Mouse (Mus musculus) cerebellum, postnatal 25 days (tissue): Measurements from ENCODE around the gene Dync1i1.
A peak's percentile ranks its signal among the peaks of the same experiment; 100 is the strongest.
"Not testable (repeated sequence)": the region's sequence is repeated elsewhere in the genome, so short reads cannot be mapped to it uniquely, and the experiment has no call there.

Experiments
- DNase-seq, 2 experiments: peaks; one replicate each; pipeline ENCODE4 v3.0.0; 2021; ENCODE audit warnings: mixed read lengths in 2 of 2

Gene Dync1i1

GRCm38 (mm10) chr6:5725611-5726236, at the start of gene Dync1i1:
Gene Dync1i1, plus strand, starts transcription at chr6:5725639.
- DNase-seq = peak; percentile 86 to 89

DNA sequence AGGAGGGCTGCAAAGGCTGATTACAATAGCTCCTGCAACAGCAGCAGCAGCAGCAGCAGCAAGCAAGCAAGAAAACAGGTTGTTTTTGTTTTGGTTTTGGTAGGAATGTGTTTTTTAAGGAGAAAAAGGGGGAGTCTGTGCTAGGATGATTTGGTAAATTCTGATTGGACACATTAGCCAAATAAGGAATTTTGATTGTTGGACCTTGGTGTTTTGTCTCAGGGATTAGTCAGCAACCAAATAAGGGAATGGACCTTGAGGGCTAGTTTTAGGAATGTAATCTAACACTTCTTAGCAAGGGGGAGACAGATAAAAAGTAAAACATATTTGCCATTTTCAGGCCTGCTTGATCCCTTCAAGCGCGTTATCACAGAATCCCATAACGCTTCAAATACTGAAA, 45.7 kb upstream of the Dync1i1 start:
- DNase-seq = no peak

DNA sequence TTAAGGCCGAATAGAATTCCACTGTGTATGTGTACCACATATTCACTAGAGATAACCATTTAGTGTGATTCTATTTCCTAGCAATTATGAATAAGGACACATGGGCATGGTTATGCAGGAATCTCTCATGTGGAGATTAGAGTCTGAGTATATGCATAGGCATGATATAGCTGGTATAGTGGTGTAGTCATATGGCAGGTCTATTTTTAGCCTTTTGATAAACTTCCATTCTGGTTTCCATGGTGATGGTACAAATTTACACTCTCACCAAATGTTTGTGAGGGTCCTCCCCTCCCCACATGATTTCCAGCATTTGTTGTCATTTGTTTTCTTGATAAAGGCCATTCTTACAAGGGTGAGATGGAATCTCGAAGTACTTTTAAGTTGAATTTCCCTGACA, 23.6 kb upstream of the Dync1i1 start:
- DNase-seq = no peak

DNA sequence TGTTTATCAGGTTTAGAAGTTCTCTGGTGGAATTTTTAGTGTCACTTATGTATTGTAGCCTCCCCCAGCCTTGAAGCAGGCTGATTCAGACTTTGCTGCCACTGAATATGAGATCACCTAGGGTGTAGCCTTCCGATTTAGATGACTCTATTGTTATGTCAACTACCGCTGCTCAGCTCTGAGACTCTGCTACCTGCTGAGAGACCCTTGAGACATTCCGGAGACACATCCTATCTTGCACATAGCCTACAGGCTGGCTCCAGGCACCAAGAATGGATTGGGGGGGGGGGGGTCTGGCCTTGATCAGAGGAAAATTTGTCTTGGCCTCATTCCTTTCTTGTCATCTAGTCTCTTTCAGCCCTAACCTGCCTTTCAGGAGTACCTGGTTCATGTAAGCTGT, 17.5 kb upstream of the Dync1i1 start:
- not testable (repeated sequence) for DNase-seq

DNA sequence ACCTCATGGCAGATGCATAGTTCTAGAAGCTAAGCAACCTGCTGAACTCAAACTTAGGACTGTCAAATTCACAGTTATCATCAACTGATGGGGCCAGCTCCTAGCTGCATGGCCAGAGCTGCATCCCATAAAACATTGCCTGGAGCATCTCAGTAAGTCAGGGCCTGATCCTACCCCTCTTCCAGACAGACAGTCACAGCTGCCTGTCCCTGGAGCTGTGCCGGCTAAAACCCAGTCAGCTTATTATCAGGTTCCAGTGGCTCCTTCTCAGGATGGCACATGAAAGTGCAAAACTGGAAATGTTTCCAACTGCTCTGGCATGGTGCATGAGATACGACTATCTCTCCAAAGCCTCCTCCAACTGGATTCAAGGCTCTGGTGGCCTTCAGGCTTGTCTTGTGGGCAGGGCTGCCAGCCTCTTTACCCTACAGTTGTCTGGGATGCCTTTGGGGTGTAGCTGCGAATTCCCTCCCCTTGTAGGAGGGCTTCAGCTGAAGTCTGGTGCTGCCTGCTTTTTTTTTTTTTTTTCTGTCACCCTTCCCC, 15.3 kb upstream of the Dync1i1 start:
- no peak for DNase-seq

- no peak for DNase-seq
Measured at GRCm38 (mm10) chr6:5712620-5713019, 12.8 kb upstream of the Dync1i1 start.

DNA sequence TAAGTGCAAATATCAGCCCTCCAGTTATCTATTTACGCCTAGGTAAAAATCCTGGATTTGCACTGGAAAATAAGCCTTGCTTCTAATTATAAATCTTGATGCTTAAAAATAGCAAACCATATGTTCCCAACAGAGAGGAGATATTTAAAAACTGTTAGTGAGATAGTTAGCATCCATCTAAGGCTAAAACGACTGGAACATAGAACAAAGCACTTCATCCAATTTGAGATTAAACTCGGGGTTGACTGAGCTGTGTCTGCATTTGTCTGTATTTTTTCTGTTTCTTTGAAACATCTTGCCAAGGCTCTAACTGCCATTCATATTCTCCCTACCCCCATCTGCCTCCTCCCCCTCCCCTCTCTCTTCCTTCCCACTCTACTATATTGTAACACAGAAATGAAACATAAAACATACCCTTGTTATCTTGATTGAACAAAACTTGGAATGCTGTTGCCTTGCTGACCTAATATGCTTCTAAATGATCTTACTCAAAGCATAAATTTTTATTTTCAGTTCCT, 10.3 kb upstream of the Dync1i1 start:
- no peak for DNase-seq

DNA sequence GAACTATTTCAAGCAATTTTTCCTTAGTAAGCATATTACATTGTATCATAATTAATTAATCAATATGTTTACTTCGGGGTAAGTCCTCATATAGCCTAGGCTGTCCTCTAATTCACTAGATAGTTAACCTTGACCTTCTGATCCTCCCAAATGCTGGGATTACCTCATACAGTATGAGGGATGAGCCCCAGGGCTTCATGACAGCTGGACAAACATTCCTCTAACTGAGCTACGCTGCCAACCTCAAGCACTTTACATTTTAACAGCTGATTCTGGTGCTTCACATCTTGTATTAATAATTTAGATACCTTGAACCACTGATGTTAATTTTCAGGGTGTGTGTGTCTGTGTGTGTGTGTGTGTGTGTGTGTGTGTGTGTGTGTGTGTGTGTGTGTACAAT, 6.5 kb upstream of the Dync1i1 start:
- DNase-seq = no peak

DNA sequence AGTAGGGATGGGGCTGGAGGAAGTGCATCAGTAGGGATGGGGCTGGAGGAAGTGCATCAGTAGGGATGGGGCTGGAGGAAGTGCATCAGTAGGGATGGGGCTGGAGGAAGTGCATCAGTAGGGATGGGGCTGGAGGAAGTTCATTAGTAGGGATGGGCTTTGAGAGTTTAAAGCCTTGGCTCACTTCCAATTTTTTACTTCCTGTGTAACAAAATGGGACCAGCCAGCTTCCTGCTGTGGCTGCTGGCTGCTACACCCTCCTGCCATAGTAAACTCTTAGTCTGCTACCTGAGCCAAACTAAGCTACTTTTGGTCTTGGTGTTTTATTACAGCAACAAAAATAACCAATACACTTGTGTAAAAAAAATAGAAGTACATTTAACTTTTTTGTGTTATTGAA, 4.7 kb upstream of the Dync1i1 start:
- not testable (repeated sequence) for DNase-seq

- no peak for DNase-seq
Measured at GRCm38 (mm10) chr6:5723986-5724385, 1.5 kb upstream of the Dync1i1 start.

DNA sequence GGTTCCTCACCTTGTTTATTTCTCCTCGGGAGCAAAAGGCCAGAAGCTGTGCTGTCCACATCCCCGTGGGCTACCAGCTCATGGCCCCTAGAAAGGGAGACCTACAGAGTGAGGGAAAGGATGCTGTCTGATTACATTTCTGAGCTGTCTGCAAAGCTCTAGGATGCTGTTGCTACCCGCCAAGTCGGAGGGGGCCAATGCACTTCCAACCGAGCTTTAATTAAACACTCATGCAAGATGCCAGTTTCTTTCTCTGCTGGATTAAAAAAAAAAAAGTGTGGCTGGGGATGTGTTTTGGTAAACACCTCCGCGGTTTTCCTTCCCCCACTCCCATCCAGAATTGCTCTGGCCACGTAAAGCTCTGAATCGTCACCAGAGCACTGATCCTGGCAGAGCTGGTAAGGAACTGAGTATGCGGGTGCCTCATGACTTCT, 815 bp downstream of the Dync1i1 start:
- peak in 1 of 2 experiments; percentile 52 for DNase-seq

- no peak for DNase-seq
Measured at GRCm38 (mm10) chr6:5733217-5733616, 7.8 kb downstream of the Dync1i1 start.

DNA sequence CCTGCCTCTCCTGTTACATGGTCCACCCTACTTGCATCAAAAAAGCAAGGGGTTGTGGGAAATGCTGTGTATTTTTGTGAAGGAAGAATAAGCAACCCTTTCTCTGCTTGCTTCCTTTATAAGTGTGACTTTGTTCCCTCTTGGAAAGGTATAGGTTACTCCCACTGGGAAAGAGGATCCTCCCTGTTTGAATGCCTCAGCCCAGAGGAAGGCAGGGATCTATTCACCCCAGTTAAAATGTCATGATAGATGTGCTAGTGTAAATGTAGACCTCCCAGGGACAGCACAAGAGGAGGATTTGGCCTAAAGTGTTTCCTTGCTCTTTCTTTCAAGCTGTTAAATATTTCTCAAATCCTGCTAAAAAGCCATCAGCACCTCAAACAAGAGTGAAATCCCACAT, 9.0 kb downstream of the Dync1i1 start:
- no peak for DNase-seq

DNA sequence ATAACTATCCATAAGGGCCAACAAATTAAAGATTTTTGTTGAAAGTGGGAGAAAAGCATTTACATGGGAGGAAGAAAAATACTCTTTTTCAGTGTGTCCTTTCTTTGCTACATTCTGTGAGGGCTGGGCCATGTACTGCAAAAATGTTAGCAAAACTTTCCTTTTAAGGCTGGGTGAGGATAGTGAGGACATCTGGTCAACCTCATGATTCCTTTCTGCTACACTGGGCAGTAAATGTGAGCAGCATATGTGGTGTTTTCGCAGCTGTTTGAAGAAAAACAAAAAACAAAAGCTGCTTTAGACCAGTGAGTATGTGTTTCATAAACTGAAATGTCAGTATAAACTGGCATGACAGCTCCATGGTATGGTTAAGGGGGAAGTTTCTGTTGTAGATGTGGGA, 9.4 kb downstream of the Dync1i1 start:
- DNase-seq = no peak

GRCm38 (mm10) chr6:5739711-5740110, 14.3 kb downstream of the Dync1i1 start:
- DNase-seq = peak; percentile 28 to 35

- DNase-seq = no peak
Measured at GRCm38 (mm10) chr6:5741395-5742032, 16.1 kb downstream of the Dync1i1 start.

GRCm38 (mm10) chr6:5750079-5750711, 24.8 kb downstream of the Dync1i1 start:
- no peak for DNase-seq

DNA sequence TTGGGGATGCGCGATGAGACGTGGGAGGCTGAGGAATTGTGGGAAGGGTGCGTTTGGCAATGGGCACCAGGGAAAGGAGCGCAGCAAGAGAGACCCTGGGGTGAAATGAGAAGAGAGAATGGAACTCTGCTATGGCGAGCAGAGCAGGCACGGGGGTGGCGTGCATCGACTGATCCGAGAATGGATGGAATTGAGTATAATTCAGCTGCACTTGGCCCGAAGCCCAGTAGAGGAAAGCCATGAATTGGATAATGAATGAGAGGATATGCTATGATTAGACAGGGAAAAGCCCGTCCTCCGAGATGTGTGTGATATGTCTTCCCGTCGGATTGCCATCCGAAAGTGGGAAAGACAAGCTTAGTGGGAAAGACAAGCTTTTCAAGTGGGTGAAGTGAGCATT, 26.7 kb downstream of the Dync1i1 start:
- peak; percentile 35 to 56 for DNase-seq

GRCm38 (mm10) chr6:5752617-5753016, 27.2 kb downstream of the Dync1i1 start:
- DNase-seq = no peak

- DNase-seq = no peak
Measured at GRCm38 (mm10) chr6:5756509-5757130, 31.2 kb downstream of the Dync1i1 start.

DNA sequence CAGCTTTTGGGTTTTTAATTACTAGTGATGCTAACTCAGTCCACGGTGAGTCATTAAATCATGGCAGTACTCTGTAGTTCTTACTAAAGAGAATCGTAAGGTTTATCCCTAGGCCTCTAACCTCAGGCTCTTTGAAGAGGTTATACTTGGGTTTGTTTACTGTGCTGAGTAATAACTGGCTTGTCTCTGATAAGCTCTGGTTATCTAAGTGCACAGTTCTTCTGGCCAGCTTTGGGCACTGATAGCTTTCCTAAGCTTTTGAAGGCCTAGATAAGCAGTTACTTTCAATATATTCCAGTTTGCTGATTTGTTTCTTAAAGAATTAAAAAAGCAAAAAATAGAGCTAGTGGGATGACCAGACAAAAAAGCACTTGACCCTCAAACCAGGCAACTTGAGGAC, 37.5 kb downstream of the Dync1i1 start:
- DNase-seq = no peak

GRCm38 (mm10) chr6:5768576-5768975, 43.1 kb downstream of the Dync1i1 start:
- DNase-seq = peak in 1 of 2 experiments; percentile 67

DNA sequence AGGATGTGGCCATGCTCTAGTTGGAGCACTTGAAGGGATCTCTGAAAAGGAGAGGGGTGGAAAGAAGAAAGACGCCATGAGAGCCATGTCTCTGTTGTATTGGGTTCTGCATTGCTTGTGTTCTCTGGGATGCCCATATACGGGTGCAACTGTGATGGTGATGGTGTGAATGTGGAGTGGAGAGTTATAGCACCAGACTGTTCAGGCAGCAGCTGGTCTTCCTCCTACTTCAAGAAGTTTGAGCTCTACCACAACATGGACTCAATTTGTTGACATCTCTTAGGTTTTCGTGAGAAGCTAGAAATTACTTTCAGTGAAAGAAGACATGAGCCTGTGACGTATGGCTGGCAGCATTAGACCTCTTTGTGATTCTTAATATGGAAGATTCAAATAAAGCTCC, 44.8 kb downstream of the Dync1i1 start:
- no peak for DNase-seq
